Mouse (Mus musculus): ENCODE data around the gene Slc22a8. TPM values are rescaled to one million over a fixed set of nuclear protein-coding genes. Genes with fewer than 3 reads are reported as not detected.

Slc22a8 gene
- polyA plus RNA-seq, 1 experiment from 2014 or later, result 19.2 TPM

- ATAC-seq (replicated peaks; ENCODE audit: low FRiP score, low read depth), result peak; percentile 80
- no peak overlapping the region for H3K9ac ChIP-seq (ENCODE audit: low read depth, low read length)
- H3K4me3 ChIP-seq (replicated peaks; ENCODE audit: low read depth, low read length), result no peak overlapping the region
- H3K4me1 ChIP-seq (replicated peaks; ENCODE audit: insufficient read depth, low read length), result no peaks in the 10 kb centered on the region
- 84% methylated on average over 8 of the region's 8 CpGs for WGBS
- no peaks in the 10 kb centered on the region for H3K9me3 ChIP-seq (replicated peaks; ENCODE audit: low read length)
- no peak overlapping the region for H3K4me2 ChIP-seq (ENCODE audit: low read length)
- no peak for DNase-seq (ENCODE audit: low spot score)
- H3K27ac ChIP-seq, result no peak overlapping the region
- no peaks in the 10 kb centered on the region for H3K36me3 ChIP-seq (ENCODE audit: insufficient read depth, low read length)
- no peak for TF ChIP-seq CTCF (IDR thresholded peaks at IDR 0.05; ENCODE audit: low read depth)
- no peaks in the 10 kb centered on the region for H3K27me3 ChIP-seq (ENCODE audit: insufficient read depth, low read length)
Measured at GRCm38 (mm10) chr19:8604536-8605240, 13.6 kb downstream of the Slc22a8 start.

DNA sequence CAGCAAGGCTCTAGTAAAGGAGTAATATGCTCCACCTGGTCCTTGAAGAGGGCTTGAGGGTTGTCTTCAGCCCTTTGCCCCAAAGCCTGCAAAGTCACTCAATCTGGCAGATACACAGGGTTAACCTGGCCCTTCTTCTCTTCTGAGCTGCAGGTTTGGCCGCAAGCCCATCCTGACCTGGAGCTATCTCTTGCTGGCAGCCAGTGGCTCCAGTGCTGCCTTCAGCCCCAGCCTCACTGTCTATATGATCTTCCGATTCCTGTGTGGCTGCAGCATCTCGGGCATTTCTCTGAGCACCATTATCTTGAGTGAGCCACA, 14.1 kb downstream of the Slc22a8 start:
- TF ChIP-seq CTCF (IDR thresholded peaks at IDR 0.05; ENCODE audit: low read depth), result no peak
- H3K36me3 ChIP-seq (ENCODE audit: insufficient read depth, low read length), result no peaks in the 10 kb centered on the region
- 79% methylated on average over 3 of the region's 3 CpGs for WGBS
- no peaks in the 10 kb centered on the region for H3K4me1 ChIP-seq (replicated peaks; ENCODE audit: insufficient read depth, low read length)
- no peaks in the 10 kb centered on the region for H3K27me3 ChIP-seq (ENCODE audit: insufficient read depth, low read length)
- no peak overlapping the region for H3K9ac ChIP-seq (ENCODE audit: low read depth, low read length)
- H3K4me3 ChIP-seq (replicated peaks; ENCODE audit: low read depth, low read length), result no peak overlapping the region
- no peaks in the 10 kb centered on the region for H3K9me3 ChIP-seq (replicated peaks; ENCODE audit: low read length)
- ATAC-seq (replicated peaks; ENCODE audit: low FRiP score, low read depth) (no peak), DNase-seq (ENCODE audit: low spot score) (peak; percentile 34)
- 0 out of 2 replicates have a peak overlapping the region, but pooled peaks have one; percentile 42 for H3K27ac ChIP-seq
- H3K4me2 ChIP-seq (ENCODE audit: low read length), result no peak overlapping the region

- Histone ChIP-seq H3K36me3 (ENCODE audit: insufficient read depth, low read length) (no peaks in the 10 kb centered on the region), H3K9me3 (replicated peaks; ENCODE audit: low read length) (no peaks in the 10 kb centered on the region), H3K27me3 (ENCODE audit: insufficient read depth, low read length) (no peaks in the 10 kb centered on the region), H3K4me3 (replicated peaks; ENCODE audit: low read depth, low read length) (no peak overlapping the region), H3K4me2 (ENCODE audit: low read length) (no peak overlapping the region), H3K27ac (no peak overlapping the region), H3K4me1 (replicated peaks; ENCODE audit: insufficient read depth, low read length) (no peaks in the 10 kb centered on the region), H3K9ac (ENCODE audit: low read depth, low read length) (no peak overlapping the region)
- DNase-seq (ENCODE audit: low spot score), result no peak
- 80% methylated on average over 8 of the region's 8 CpGs for WGBS
- no peak for ATAC-seq (replicated peaks; ENCODE audit: low FRiP score, low read depth)
- no peak for TF ChIP-seq CTCF (IDR thresholded peaks at IDR 0.05; ENCODE audit: low read depth)
Measured at GRCm38 (mm10) chr19:8611358-8612123, 20.5 kb downstream of the Slc22a8 start.

DNA sequence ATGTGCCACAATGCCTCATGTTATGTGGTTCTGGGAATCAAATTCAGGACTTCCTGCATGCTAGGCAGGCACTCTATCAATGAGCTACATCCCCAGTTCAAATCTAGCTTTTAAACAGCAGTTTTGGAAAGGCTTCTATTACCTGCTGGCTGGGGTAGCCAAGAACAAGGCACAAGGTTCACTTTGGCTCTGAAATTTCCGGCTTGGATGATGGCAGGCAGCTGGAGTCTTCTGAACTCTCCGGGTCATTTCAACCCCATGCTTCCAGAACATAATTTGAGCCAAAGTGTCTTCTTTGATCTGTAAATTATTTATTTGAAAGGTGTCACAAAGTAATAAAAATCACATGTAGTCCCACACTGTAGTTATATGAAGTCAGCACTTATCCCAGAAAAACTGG, 22.1 kb downstream of the Slc22a8 start:
- Histone ChIP-seq H3K4me2 (ENCODE audit: low read length) (no peak overlapping the region), H3K4me3 (replicated peaks; ENCODE audit: low read depth, low read length) (no peak overlapping the region), H3K36me3 (ENCODE audit: insufficient read depth, low read length) (no peaks in the 10 kb centered on the region), H3K27ac (no peak overlapping the region), H3K4me1 (replicated peaks; ENCODE audit: insufficient read depth, low read length) (no peaks in the 10 kb centered on the region), H3K27me3 (ENCODE audit: insufficient read depth, low read length) (no peaks in the 10 kb centered on the region), H3K9ac (ENCODE audit: low read depth, low read length) (no peak overlapping the region), H3K9me3 (replicated peaks; ENCODE audit: low read length) (no peaks in the 10 kb centered on the region)
- WGBS, result 29% methylated on average over 2 of the region's 2 CpGs
- ATAC-seq (replicated peaks; ENCODE audit: low FRiP score, low read depth) (peak; percentile 48), DNase-seq (ENCODE audit: low spot score) (peak; percentile 32)
- TF ChIP-seq CTCF (IDR thresholded peaks at IDR 0.05; ENCODE audit: low read depth), result no peak

DNA sequence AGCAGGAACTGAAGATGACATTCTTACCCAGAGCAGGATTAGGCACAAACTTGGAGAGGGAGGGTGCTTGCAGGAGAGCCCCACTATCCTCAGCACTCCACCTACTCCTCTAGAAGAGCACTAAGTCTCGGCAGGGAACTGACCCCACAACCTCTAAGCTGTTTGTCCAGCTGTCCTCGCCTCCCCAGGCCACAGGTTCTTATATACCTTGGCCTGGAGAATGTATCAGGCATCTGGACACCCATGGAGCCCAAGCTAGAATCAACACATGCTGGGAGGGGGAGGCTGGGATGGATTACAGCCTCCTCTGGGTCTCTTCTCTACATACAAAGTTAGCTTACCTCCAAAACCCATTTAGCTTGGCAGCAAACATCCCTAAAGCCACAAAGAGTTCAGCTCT, 23.3 kb downstream of the Slc22a8 start:
- H3K9ac ChIP-seq (ENCODE audit: low read depth, low read length), result no peak overlapping the region
- no peak for TF ChIP-seq CTCF (IDR thresholded peaks at IDR 0.05; ENCODE audit: low read depth)
- H3K4me1 ChIP-seq (replicated peaks; ENCODE audit: insufficient read depth, low read length), result no peaks in the 10 kb centered on the region
- H3K27me3 ChIP-seq (ENCODE audit: insufficient read depth, low read length), result no peaks in the 10 kb centered on the region
- no peak for ATAC-seq (replicated peaks; ENCODE audit: low FRiP score, low read depth)
- H3K4me3 ChIP-seq (replicated peaks; ENCODE audit: low read depth, low read length), result no peak overlapping the region
- no peaks in the 10 kb centered on the region for H3K9me3 ChIP-seq (replicated peaks; ENCODE audit: low read length)
- no peak overlapping the region for H3K27ac ChIP-seq
- no peak overlapping the region for H3K4me2 ChIP-seq (ENCODE audit: low read length)
- 43% methylated on average over 2 of the region's 2 CpGs for WGBS
- DNase-seq (ENCODE audit: low spot score), result no peak
- no peaks in the 10 kb centered on the region for H3K36me3 ChIP-seq (ENCODE audit: insufficient read depth, low read length)

- 44% methylated on average over 4 of the region's 4 CpGs for WGBS
- no peak for DNase-seq (ENCODE audit: low spot score)
- Histone ChIP-seq H3K27ac (no peak overlapping the region), H3K4me3 (replicated peaks; ENCODE audit: low read depth, low read length) (no peak overlapping the region), H3K4me2 (ENCODE audit: low read length) (no peak overlapping the region), H3K9me3 (replicated peaks; ENCODE audit: low read length) (no peaks in the 10 kb centered on the region), H3K27me3 (ENCODE audit: insufficient read depth, low read length) (no peaks in the 10 kb centered on the region), H3K4me1 (replicated peaks; ENCODE audit: insufficient read depth, low read length) (no peaks in the 10 kb centered on the region), H3K9ac (ENCODE audit: low read depth, low read length) (no peak overlapping the region), H3K36me3 (ENCODE audit: insufficient read depth, low read length) (no peaks in the 10 kb centered on the region)
- ATAC-seq (replicated peaks; ENCODE audit: low FRiP score, low read depth), result no peak
- TF ChIP-seq CTCF (IDR thresholded peaks at IDR 0.05; ENCODE audit: low read depth), result no peak
Measured at GRCm38 (mm10) chr19:8616314-8616713, 25.3 kb downstream of the Slc22a8 start.
